9 mouse cellular contexts compared by ENCODE assay signal in the genomic region with DNA sequence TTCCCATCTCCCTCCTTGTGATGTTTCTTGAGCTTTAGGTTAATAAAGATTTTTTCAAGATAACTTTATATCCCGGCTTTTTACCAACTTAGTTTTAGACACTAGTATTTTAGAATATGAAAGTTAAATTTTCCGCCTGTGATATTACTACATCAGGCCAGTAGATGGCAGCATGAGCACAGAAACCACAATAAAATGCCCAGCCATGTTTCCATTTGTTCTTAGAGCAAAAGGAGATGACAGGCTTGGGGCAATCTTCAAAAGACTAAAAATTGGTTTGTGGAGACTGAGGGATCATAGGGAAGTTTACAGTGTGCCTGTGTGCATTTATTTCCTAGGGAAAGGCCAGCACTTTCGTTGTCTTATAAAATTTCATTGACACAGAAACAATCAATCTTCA. TPM values are rescaled to one million over a fixed set of nuclear protein-coding genes. Genes with fewer than 3 reads are reported as not detected.
DNase-seq lines count a peak whose midpoint lies in the region; ATAC-seq and TF ChIP-seq lines count a peak whose summit lies in the region.
"Had no signal": no experiment of that assay in that cellular context is flagged by ENCODE, and none has a peak within 500 bp of the region (broad histone marks: within the 10 kb centered on the region; RNA-seq: fewer than 3 reads in every experiment).

No protein-coding gene starts in this region.

- no peak overlapping the region for H3K4me3 ChIP-seq in liver, embryonic 14.5 days (ENCODE audit: insufficient read depth in 1 of 2, low read depth in 2 of 2, low read length in 2 of 2)
- H3K4me3 ChIP-seq in liver, embryonic 12.5 days, result no peak overlapping the region
- H3K4me3 ChIP-seq: limb, embryonic 13.5 days had no signal

- intact Hi-C loops in left cerebral cortex, postnatal 25 days (cut with DNase I), result loop anchor here (2.0 to 5.0 kb wide), 2 partner anchors 603 to 739 kb away; no protein-coding TSS in a partner anchor

- H3K27ac ChIP-seq in liver, embryonic 14.5 days, result no peak overlapping the region
- H3K27ac ChIP-seq in liver, embryonic 12.5 days, result no peak overlapping the region
- H3K27ac ChIP-seq: limb, embryonic 13.5 days had no signal

- TF ChIP-seq EP300 in liver, embryonic 14.5 days (IDR thresholded peaks at IDR 0.05; ENCODE audit: low read depth), result no peak

- WGBS in liver, embryonic 14.5 days (ENCODE audit: insufficient replicate concordance), result 8% methylated on average over 3 of the region's 3 CpGs
- WGBS in liver, embryonic 12.5 days (ENCODE audit: insufficient replicate concordance), result 14% methylated on average over 3 of the region's 3 CpGs

- H3K9ac ChIP-seq in liver, embryonic 14.5 days (replicated peaks), result no peak overlapping the region
- H3K9ac ChIP-seq in liver, embryonic 12.5 days, result no peak overlapping the region
- H3K9ac ChIP-seq: limb, embryonic 13.5 days had no signal

- H3K4me1 ChIP-seq in liver, embryonic 14.5 days (replicated peaks; ENCODE audit: control insufficient read depth in 2 of 2, insufficient read depth in 2 of 2, low read length in 1 of 2), result no peaks in the 10 kb centered on the region
- H3K4me1 ChIP-seq in liver, embryonic 12.5 days, result no peaks in the 10 kb centered on the region
- H3K4me1 ChIP-seq: limb, embryonic 13.5 days had no signal

- no peaks in the 10 kb centered on the region for H3K9me3 ChIP-seq in liver, embryonic 14.5 days (ENCODE audit: control insufficient read depth, low read length)
- H3K9me3 ChIP-seq in liver, embryonic 12.5 days (replicated peaks), result no peaks in the 10 kb centered on the region
- H3K9me3 ChIP-seq: limb, embryonic 13.5 days had no signal

- TF ChIP-seq CTCF in liver, embryonic 14.5 days (IDR thresholded peaks at IDR 0.05; ENCODE audit: low read depth), result peak; percentile 45

- H3K4me2 ChIP-seq in liver, embryonic 14.5 days (ENCODE audit: low read depth), result no peak overlapping the region
- H3K4me2 ChIP-seq in liver, embryonic 12.5 days, result no peak overlapping the region
- H3K4me2 ChIP-seq: limb, embryonic 13.5 days had no signal

- no peaks in the 10 kb centered on the region for H3K27me3 ChIP-seq in liver, embryonic 14.5 days (ENCODE audit: control insufficient read depth, insufficient read depth, low read length)
- no peaks in the 10 kb centered on the region for H3K27me3 ChIP-seq in liver, embryonic 12.5 days (replicated peaks)
- H3K27me3 ChIP-seq: limb, embryonic 13.5 days had no signal

- no peaks in the 10 kb centered on the region for H3K36me3 ChIP-seq in liver, embryonic 14.5 days (replicated peaks; ENCODE audit: control insufficient read depth, insufficient read depth, low read depth)
- no peaks in the 10 kb centered on the region for H3K36me3 ChIP-seq in liver, embryonic 12.5 days
- H3K36me3 ChIP-seq: limb, embryonic 13.5 days had no signal

- DNase-seq in cerebellum, adult 8-10 months, result peak; percentile 3
- no peak for DNase-seq in cerebellum, adult 11-12 months
- DNase-seq in liver, embryonic 14.5 days (ENCODE audit: low read depth in 3 of 3, low spot score in 3 of 3), result no peak
- peak; percentile 50 for DNase-seq in embryo, embryonic 10 days (ENCODE audit: low spot score)
- DNase-seq in left cerebral cortex, postnatal 25 days (ENCODE audit: low spot score in 2 of 2), result peak; percentile 34 to 45
- peak; percentile 6 for DNase-seq in right cerebral cortex, postnatal 25 days
- DNase-seq in ovary, adult 18-20 months (ENCODE audit: low spot score), result no peak

- no peak for ATAC-seq in liver, embryonic 14.5 days (ENCODE audit: insufficient read depth)
- no peak for ATAC-seq in liver, embryonic 12.5 days

RNA-seq across cellular contexts. Expression of a gene that starts 10.6 kb away (rescaled TPM):
- polyA plus RNA-seq in liver, embryonic 14.5 days (2012; rRNA removed), result not detected in 2 replicates
- polyA plus RNA-seq in liver, embryonic 14.5 days (2014; fragmentation: Nextera tagmentation; extraction: Ambion mirVana), result not detected in 2 replicates
- not detected in 2 replicates for polyA plus RNA-seq in liver, embryonic 12.5 days (2016; fragmentation: Nextera tagmentation; extraction: Ambion mirVana)
- not detected for total RNA-seq in left cerebral cortex, postnatal 25 days (2021)
- polyA plus RNA-seq: limb, embryonic 13.5 days had no signal

RNA-seq across cellular contexts. Expression of a gene that starts 36.6 kb away (rescaled TPM):
- not detected in 2 replicates for polyA plus RNA-seq in liver, embryonic 14.5 days (2012; rRNA removed)
- polyA plus RNA-seq in liver, embryonic 14.5 days (2014; fragmentation: Nextera tagmentation; extraction: Ambion mirVana), result not detected in 2 replicates
- not detected in 2 replicates for polyA plus RNA-seq in liver, embryonic 12.5 days (2016; fragmentation: Nextera tagmentation; extraction: Ambion mirVana)
- not detected for total RNA-seq in left cerebral cortex, postnatal 25 days (2021)
- polyA plus RNA-seq: limb, embryonic 13.5 days had no signal

RNA-seq across cellular contexts. Expression of a gene that starts 36.8 kb away (rescaled TPM):
- not detected in 2 replicates for polyA plus RNA-seq in liver, embryonic 14.5 days (2012; rRNA removed)
- not detected in 2 replicates for polyA plus RNA-seq in liver, embryonic 14.5 days (2014; fragmentation: Nextera tagmentation; extraction: Ambion mirVana)
- polyA plus RNA-seq in liver, embryonic 12.5 days (2016; fragmentation: Nextera tagmentation; extraction: Ambion mirVana), result not detected in 2 replicates
- total RNA-seq in left cerebral cortex, postnatal 25 days (2021), result not detected
- polyA plus RNA-seq: limb, embryonic 13.5 days had no signal

RNA-seq across cellular contexts. Expression of a gene that starts 41.1 kb away (rescaled TPM):
- not detected in 2 replicates for polyA plus RNA-seq in liver, embryonic 14.5 days (2012; rRNA removed)
- polyA plus RNA-seq in liver, embryonic 14.5 days (2014; fragmentation: Nextera tagmentation; extraction: Ambion mirVana), result not detected in 2 replicates
- not detected in 2 replicates for polyA plus RNA-seq in liver, embryonic 12.5 days (2016; fragmentation: Nextera tagmentation; extraction: Ambion mirVana)
- total RNA-seq in left cerebral cortex, postnatal 25 days (2021), result not detected
- polyA plus RNA-seq: limb, embryonic 13.5 days had no signal

RNA-seq across cellular contexts. Expression of a gene that starts 46.7 kb away (rescaled TPM):
- polyA plus RNA-seq in liver, embryonic 14.5 days (2012; rRNA removed), result not detected in 2 replicates
- polyA plus RNA-seq in liver, embryonic 14.5 days (2014; fragmentation: Nextera tagmentation; extraction: Ambion mirVana), result not detected in 2 replicates
- polyA plus RNA-seq in liver, embryonic 12.5 days (2016; fragmentation: Nextera tagmentation; extraction: Ambion mirVana), result not detected in 2 replicates
- total RNA-seq in left cerebral cortex, postnatal 25 days (2021), result not detected
- polyA plus RNA-seq: limb, embryonic 13.5 days had no signal

Comparison
In these comparisons a context has a peak if more than half of its experiments do, and no peak if none do; other contexts are left out.
1. DNase-seq: peak in cerebellum, adult 8-10 months (single experiment), embryo, embryonic 10 days (single experiment), left cerebral cortex, postnatal 25 days (2 of 2) and right cerebral cortex, postnatal 25 days (single experiment); none in cerebellum, adult 11-12 months (single experiment), liver, embryonic 14.5 days (0 of 3) and ovary, adult 18-20 months (single experiment).